Mouse (Mus musculus): ENCODE results near the gene Fcer1g.

GRCm38 (mm10) chr1:171271622-171272021, 37.5 kb upstream of the Fcer1g start:
- TF ChIP-seq CTCF (IDR thresholded peaks at IDR 0.05; ENCODE audit: extremely low read depth, insufficient read length, insufficient replicate concordance, low read depth, low read length): no peak
- TF ChIP-seq POLR2A (IDR thresholded peaks at IDR 0.05; ENCODE audit: low read depth, low read length): no peak
